Mouse (Mus musculus) embryo, embryonic 11.5 days (tissue): ENCODE measurements at regions not wholly inside any gene's neighbourhood (a gene's known extent, or its start where the extent isn't known, plus 50 kb on each side); places are given as distances from the start of the nearest gene placed in this dataset.

Source experiments
- DNase-seq: peaks from one replicate; pipeline ENCODE4 v3.0.0-alpha.2; 2012; ENCODE audit warnings: low read depth, low spot score

GRCm38 (mm10) chr11:43952151-43952550 is 51.1 kb upstream of the Adra1b start:
- DNase-seq, result no peak

GRCm38 (mm10) chr11:43958241-43958975 is 57.4 kb upstream of the Adra1b start:
- DNase-seq, result no peak

GRCm38 (mm10) chr11:43958976-43959315 is 57.9 kb upstream of the Adra1b start:
- DNase-seq, result no peak

- DNase-seq, result no peak
Observed at GRCm38 (mm10) chr11:43960348-43961105, 59.5 kb upstream of the Adra1b start.

GRCm38 (mm10) chr11:43961398-43962070 is 60.5 kb upstream of the Adra1b start:
- DNase-seq, result no peak

GRCm38 (mm10) chr11:43967764-43968163 is 66.8 kb upstream of the Adra1b start:
- no peak for DNase-seq

- DNase-seq, result no peak
Observed at GRCm38 (mm10) chr11:43971886-43972285, 70.9 kb upstream of the Adra1b start.

GRCm38 (mm10) chr11:43976024-43976423 is 75.0 kb upstream of the Adra1b start:
- DNase-seq, result no peak

GRCm38 (mm10) chr11:43979406-43979805 is 78.4 kb upstream of the Adra1b start:
- DNase-seq, result no peak

- DNase-seq, result no peak
Observed at GRCm38 (mm10) chr11:43980444-43980843, 79.4 kb upstream of the Adra1b start.

- no peak for DNase-seq
Observed at GRCm38 (mm10) chr11:43989911-43990430, 89.0 kb upstream of the Adra1b start.

- DNase-seq, result no peak
Observed at GRCm38 (mm10) chr11:43992011-43992471, 91.0 kb upstream of the Adra1b start.

GRCm38 (mm10) chr11:43998046-43998725 is 97.2 kb upstream of the Adra1b start:
- DNase-seq, result no peak

- DNase-seq, result no peak
Observed at GRCm38 (mm10) chr11:44000056-44000455, 99.0 kb upstream of the Adra1b start.

GRCm38 (mm10) chr11:44001843-44002589 is 101.0 kb upstream of the Adra1b start:
- DNase-seq, result no peak

- no peak for DNase-seq
Observed at GRCm38 (mm10) chr11:44002716-44003522, 101.9 kb upstream of the Adra1b start.

- no peak for DNase-seq
Observed at GRCm38 (mm10) chr11:44007526-44008040, 106.6 kb upstream of the Adra1b start.

GRCm38 (mm10) chr11:44012314-44012713 is 111.3 kb upstream of the Adra1b start:
- no peak for DNase-seq

GRCm38 (mm10) chr11:44013841-44014240 is 112.8 kb upstream of the Adra1b start:
- DNase-seq, result no peak

GRCm38 (mm10) chr11:44021638-44022037 is 120.6 kb upstream of the Adra1b start:
- DNase-seq, result no peak
